Mouse (Mus musculus) frontal cortex, postnatal 10 days (tissue): Measurements from ENCODE around the gene Fiz1.

Source experiments
- DNase-seq, 2 experiments: peaks; one replicate each; pipeline ENCODE4 v3.0.0; 2022; ENCODE audit warnings: low spot score in 2 of 2, mixed read lengths in 1 of 2

Gene Fiz1

GRCm38 (mm10) chr7:5014251-5015117 lies at the start of gene Fiz1, which contains the start of gene Zfp524:
Gene Fiz1, minus strand, starts transcription at chr7:5014697.
Gene Zfp524, plus strand, starts transcription at chr7:5014415.
- DNase-seq: peak; percentile 95

DNA sequence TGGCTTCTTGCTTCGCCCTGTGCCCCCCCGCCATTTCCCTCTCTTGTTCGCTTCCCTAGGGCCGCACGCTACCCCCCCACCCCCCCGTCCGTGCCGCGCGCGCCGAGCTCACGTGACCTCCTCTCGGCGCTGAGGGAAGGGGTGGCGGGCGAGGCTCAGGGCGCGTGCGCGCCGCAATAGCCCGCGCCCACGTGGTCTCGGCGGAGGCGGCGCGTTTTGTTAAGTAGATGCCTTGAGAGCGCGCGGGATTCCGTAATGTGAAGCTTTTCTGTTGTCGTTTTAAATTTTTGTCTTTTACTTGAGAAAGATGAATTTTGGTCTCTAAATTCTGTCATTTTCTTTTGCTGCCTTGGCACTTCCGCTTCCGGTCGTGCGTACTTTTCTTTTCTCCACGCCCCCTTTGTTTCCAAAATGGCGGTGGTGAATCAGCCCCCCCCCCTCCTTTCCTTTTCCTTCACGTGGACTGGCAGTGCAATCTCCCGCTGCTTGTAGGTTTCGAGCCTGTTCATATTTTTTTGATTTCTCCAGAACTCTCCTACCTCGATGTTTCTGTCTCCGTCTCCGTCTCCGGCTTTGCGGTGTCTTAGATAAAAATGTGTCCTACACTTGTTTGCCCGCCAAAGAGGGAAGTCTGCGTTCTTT lies 48.0 kb upstream of the Fiz1 start:
- DNase-seq: no peak

GRCm38 (mm10) chr7:5061774-5062359 lies 47.4 kb upstream of the Fiz1 start, which contains the start of gene U2af2:
Gene U2af2, plus strand, starts transcription at chr7:5062143.
- peak; percentile 92 to 93 for DNase-seq

DNA sequence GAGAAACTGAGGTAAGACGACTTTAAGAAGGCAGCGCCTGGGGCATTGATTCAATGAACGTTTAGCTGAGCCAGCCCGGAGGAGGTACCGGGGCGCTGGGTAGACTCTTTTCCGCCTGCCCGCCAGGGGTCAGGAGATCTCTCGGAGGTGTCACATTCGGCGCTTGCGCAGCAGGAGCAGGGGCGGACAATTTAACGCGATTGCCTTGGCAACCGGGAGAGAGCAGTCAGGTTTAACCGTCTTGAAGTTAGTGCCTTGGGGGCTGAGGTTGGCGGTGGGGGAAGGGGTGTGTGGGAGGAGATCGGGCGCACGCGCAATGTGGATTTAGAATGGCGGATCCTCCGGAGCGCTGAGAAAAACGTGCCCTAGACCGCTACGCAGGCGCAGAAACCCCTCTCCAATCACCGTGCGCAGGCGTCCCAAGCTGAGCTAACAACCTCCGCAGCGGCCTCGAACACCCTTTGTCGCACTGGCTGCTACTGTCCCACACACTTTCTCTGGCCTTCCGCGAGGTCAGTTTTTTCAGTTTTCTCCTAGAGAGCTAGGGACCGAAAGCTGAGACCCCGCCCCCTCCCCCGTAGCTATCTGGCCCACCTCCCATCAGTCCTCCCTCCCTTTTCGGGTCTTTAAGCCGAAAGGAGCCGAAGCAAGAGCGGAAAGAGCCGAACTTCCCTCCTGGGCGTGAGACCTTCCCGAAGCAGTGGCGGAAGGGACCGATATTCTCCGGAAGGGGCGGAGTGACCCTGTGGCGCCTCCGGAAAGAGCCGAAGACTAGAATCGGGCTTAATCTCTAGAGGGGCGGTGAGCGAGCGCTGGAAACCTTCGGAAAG lies 46.7 kb upstream of the Fiz1 start:
- DNase-seq: peak; percentile 97 to 99

GRCm38 (mm10) chr7:5060239-5060731 lies 45.8 kb upstream of the Fiz1 start:
- peak; percentile 74 to 78 for DNase-seq

DNA sequence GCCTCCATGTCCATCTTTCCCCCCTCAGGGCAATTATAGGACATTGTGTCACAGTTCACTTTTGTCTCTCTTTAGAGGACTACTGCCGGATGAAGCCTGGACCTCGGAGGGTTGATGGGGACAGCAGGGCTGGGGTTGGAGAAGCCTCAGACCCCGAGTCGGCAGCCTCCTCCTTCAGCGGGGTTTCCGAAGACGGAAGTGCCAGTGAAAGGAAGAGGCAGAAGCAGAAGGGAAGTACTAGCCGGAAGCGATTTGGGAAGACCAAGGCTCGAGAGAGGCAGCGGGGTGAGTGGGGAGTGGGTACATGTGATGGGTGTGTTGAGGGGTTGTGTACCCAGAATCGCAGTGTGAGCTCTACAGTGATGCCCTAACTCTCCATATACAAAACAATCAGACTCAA lies 44.9 kb upstream of the Fiz1 start:
- DNase-seq: no peak

DNA sequence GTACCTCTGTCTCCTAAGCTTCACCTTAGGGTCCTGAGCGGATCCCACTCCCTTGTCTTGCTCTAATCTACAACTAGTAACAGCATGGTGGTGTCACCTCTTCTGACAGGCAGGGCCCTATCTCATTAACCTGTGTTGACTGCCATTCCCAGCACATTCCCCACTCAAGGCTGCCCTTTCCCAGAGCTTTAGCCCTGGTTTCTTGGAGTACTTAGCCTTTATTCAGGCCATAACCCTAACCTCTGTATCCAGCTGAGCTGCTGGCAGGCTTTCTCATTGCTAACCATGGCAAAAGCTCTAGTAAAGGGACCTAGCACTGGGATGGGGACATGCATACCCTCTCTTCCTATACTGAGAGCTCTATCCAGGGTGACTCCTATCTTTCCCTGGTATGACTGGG lies 44.1 kb upstream of the Fiz1 start:
- DNase-seq: no peak

DNA sequence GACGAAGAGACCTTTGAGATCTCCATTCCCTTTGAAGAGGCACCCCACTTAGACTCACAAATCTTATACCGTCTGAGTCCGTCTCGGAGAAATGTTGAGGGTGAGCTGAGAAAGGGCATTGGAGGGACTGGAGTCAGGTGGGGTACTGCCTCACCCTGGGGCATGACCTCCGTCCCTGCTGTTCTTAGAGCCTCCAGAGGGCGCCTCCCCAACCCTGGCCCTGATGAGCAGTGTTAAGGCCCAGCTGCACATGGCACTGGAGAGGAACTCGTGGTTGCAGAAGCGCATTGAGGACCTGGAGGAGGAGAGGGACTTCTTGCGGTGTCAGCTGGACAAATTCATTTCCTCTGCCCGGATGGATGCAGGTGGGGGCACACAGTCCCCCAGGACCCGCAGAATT lies 43.3 kb upstream of the Fiz1 start:
- DNase-seq: no peak

DNA sequence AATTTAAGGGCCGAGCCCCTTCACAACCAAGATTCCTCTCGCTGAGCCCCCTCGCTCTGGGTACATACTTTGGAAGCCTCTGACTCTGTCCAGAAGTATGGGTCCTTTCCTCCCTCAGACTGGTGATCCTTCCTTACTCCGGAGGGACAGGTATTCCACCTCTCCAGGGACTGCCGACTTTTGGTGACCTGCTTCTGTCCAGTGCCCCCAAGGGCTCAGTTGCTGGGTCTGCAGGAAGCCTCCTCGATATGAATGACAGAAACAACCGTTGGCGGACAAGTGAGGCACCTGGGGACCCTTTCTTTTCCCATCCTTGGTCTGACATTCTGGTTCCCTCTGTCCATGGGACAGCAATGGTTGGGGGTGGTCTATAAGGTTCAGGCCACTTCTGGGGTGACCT lies 42.9 kb upstream of the Fiz1 start:
- DNase-seq: no peak

GRCm38 (mm10) chr7:5056651-5057263 lies 42.3 kb upstream of the Fiz1 start:
- peak; percentile 74 to 75 for DNase-seq

DNA sequence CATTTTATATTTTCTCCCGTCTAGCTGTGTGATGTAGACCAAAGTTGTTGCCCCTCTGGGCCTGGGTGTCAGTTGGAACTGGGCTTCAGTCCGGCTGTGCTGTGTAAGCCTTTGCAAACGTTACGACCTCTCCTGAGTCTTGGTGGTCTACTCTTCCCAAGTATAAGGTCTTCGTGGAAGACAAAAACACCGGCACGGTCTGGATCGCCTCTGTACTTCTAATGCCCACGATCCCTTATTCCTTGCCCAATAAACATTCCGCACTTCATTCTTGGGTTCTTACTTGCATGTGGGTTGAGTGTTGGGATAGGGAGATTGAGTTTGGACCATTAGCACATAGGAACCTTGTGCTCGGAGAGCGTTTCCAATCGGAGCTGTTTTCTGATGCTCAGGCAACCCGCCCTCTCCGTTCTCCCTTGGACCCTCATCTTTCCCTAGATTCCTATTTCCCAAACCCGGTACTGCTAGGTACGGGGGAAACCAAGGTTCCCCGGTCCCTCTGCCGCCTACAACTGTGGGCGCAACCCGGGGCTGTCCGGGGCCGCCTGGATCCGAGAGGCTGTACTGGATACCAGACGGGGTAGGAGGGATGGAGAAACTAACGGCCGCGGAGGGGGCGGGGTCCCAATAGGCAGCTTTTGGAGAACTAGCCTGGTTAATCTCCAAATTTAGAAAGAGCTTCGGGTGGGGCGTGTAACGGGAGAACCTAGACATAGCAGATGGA lies 39.1 kb upstream of the Fiz1 start:
- no peak for DNase-seq

GRCm38 (mm10) chr7:5052931-5053343 lies 38.4 kb upstream of the Fiz1 start:
- DNase-seq: no peak

DNA sequence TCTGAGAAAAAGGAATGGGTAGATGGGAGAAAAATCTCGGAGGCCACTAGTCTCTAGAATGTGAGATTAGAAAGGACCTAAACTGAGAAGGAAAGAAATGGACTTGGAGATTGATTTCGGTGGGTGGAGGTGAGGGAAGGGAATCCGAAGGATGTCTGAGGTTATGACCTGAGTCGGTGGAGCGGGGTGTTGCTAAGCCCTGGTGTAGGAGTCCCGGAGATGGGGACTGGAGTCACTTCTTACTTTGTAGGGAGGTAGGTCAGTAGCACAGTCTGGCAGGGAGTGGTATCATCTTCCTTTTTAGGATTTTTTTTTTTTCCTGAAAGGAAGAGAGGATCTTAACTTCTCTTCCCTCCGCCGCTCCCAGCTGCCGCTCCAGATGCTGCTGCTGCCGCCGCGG lies 37.9 kb upstream of the Fiz1 start:
- DNase-seq: no peak

DNA sequence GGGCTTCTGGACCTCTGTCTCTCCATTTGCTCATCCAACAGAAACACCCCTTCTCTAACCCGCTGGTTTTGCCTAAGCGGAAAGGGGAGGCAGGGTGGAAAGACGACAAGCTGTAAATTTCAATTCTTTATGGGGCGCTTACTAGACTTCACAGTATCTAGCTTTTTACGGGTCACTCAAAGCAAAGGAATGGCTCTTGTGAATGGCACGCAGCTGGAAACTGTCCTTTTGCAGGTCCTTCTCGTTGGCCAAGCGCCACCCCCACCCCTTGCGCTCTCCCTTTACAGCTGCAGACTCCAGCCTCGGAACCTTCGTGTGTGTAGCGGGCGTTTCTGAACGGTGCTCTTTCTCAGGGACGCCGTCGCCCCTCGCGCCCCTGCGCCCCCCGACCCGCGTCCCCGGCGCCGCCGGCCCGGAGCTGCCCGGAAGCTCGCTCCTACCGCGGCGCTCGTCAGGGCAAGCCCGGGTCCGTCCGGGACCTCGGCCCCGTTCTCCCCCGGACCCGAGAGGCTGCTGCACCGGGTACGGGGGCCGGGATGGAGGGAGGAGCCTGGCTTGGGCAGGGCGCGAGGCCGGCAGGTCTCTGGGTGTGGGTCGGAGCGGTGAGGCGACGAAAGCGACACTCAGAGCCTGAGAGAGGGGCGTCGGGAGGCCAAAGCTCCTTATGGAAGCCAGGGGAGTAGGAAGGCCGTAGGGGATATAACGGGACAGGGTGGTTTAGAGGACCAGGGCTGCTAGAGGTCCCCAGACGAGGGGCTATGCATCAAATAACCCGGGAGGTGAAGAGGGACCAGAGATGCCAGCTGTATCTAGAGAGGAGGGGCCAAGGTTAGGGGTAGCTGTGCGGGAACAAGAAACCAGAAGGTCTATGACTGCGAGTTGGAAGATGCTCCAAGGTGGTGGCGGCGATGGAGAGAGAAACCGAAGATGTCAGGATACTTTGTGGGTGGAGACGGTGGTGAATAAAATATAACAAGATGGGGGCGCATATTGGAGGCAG lies 37.0 kb upstream of the Fiz1 start, which contains the start of gene Zfp580:
TSS of gene Zfp580 (plus strand) at position 346 of the 1,000 bp plus-strand sequence.
- DNase-seq: peak; percentile 69 to 78

DNA sequence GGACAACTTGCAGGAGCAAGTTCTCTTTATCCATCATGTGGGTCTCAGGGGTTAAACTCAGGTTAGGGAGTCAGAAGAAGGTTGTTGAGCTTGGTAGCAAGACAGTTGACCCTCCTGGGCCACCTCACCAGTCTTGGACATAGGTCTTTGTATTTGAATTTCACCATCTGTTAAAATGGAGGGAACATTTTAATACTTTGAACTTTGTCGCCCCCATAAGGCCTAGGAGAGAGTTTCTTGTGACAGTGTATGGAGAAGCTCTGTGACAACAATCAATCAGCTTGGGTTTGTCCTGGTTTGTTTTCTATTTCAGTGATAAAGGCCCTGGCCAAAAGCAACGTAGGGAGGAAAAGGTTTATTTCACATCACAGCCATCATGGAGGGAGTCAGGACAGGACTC lies 32.8 kb upstream of the Fiz1 start:
- no peak for DNase-seq

GRCm38 (mm10) chr7:5046112-5046511 lies 31.6 kb upstream of the Fiz1 start:
- no peak for DNase-seq

GRCm38 (mm10) chr7:5044981-5045380 lies 30.5 kb upstream of the Fiz1 start:
- DNase-seq: no peak

DNA sequence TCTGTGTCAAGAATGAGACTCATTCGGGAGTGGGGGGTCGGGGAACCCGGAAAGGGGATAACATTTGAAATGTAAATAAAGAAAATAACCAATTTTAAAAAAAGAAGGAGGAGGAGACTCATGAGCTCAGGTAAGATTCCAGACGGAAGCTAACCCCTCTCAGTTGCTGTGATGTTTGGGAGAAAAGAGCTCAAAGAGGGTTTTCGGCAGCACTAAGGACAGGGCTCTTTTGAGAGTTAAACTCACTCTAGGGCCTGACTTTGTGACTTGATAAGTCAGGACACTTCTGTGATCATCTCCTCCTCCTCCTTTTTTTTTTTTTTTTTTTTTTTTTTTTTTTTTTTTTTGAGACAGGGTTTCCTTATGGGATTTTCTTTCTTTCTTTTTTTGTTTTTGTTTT lies 24.4 kb upstream of the Fiz1 start:
- no peak for DNase-seq

GRCm38 (mm10) chr7:5038109-5038732 lies 23.7 kb upstream of the Fiz1 start, which contains the start of gene Zfp784:
Gene Zfp784, minus strand, starts transcription at chr7:5038446.
- DNase-seq: peak; percentile 88 to 92
